ENCODE assay signal across 12 mouse cellular contexts in genomic region chr9:18277497-18277896, GRCm38 (mm10). TPM values are rescaled to one million over a fixed set of nuclear protein-coding genes. Genes with fewer than 3 reads are reported as not detected.
DNase-seq lines count a peak whose midpoint lies in the region; ATAC-seq and TF ChIP-seq lines count a peak whose summit lies in the region.
"Had no signal": no experiment of that assay in that cellular context is flagged by ENCODE, and none has a peak within 500 bp of the region (broad histone marks: within the 10 kb centered on the region; RNA-seq: fewer than 3 reads in every experiment).

No protein-coding gene starts in this region.

- no peak overlapping the region for H3K9ac ChIP-seq in forebrain, embryonic 16.5 days (replicated peaks; ENCODE audit: low read depth, low read length)
- H3K9ac ChIP-seq in midbrain, postnatal 0 days (replicated peaks; ENCODE audit: low read length, poor library complexity, severe bottlenecking): no peak overlapping the region
- H3K9ac ChIP-seq: stomach, embryonic 15.5 days had no signal

- peak; percentile 87 for ATAC-seq in forebrain, embryonic 16.5 days
- 0 out of 2 replicates have a peak, but pooled peaks have one; percentile 66 for ATAC-seq in midbrain, postnatal 0 days (ENCODE audit: low FRiP score)
- ATAC-seq in erythroid progenitor cell, adult 5-6 weeks (replicated peaks; ENCODE audit: low FRiP score, poor library complexity, severe bottlenecking): no peak

- DNase-seq in layer of hippocampus, adult 2 months (ENCODE audit: low spot score in 2 of 2): peak in 1 of 2 experiments; percentile 26
- DNase-seq in layer of hippocampus, postnatal 10 days (ENCODE audit: low spot score in 2 of 2): no peak
- peak; percentile 35 for DNase-seq in MN1 (ENCODE audit: low spot score)
- peak; percentile 64 for DNase-seq in midbrain, postnatal 0 days (ENCODE audit: low spot score)
- no peak for DNase-seq in heart, adult 9 months (ENCODE audit: low spot score in 2 of 2)
- DNase-seq in left cerebral cortex, adult 18-20 months (ENCODE audit: low spot score in 2 of 2): no peak
- DNase-seq: adrenal gland, postnatal 36 days; gastrocnemius, postnatal 10 days had no signal

- TF ChIP-seq CTCF in layer of hippocampus, adult 2 months (conservative IDR thresholded peaks at IDR 0.05): peak; percentile 79
- peak; percentile 74 for TF ChIP-seq CTCF in midbrain, postnatal 0 days (IDR thresholded peaks at IDR 0.05)

- H3K4me2 ChIP-seq in forebrain, embryonic 16.5 days (ENCODE audit: low read length): no peak overlapping the region
- no peak overlapping the region for H3K4me2 ChIP-seq in midbrain, postnatal 0 days (ENCODE audit: low read depth, low read length, poor library complexity, severe bottlenecking)
- H3K4me2 ChIP-seq: stomach, embryonic 15.5 days had no signal

- no peaks in the 10 kb centered on the region for H3K36me3 ChIP-seq in forebrain, embryonic 16.5 days (ENCODE audit: control insufficient read depth, insufficient read depth)
- H3K36me3 ChIP-seq in midbrain, postnatal 0 days (ENCODE audit: insufficient read depth, low read length): no peaks in the 10 kb centered on the region
- H3K36me3 ChIP-seq: stomach, embryonic 15.5 days had no signal

- no peaks in the 10 kb centered on the region for H3K27me3 ChIP-seq in forebrain, embryonic 16.5 days (replicated peaks; ENCODE audit: control insufficient read depth, insufficient read depth, low read length)
- no peaks in the 10 kb centered on the region for H3K27me3 ChIP-seq in midbrain, postnatal 0 days (ENCODE audit: insufficient read depth, low read length)
- H3K27me3 ChIP-seq: megakaryocyte, embryonic 14.5 days; stomach, embryonic 15.5 days had no signal

- H3K27ac ChIP-seq in layer of hippocampus, adult 2 months: no peak overlapping the region
- no peak overlapping the region for H3K27ac ChIP-seq in forebrain, embryonic 16.5 days (ENCODE audit: low read length)
- H3K27ac ChIP-seq in midbrain, postnatal 0 days (ENCODE audit: low read depth, low read length): no peak overlapping the region
- H3K27ac ChIP-seq: stomach, embryonic 15.5 days had no signal

- H3K9me3 ChIP-seq in forebrain, embryonic 16.5 days (ENCODE audit: control insufficient read depth, low read length): no peaks in the 10 kb centered on the region
- no peaks in the 10 kb centered on the region for H3K9me3 ChIP-seq in midbrain, postnatal 0 days (ENCODE audit: low read length)
- H3K9me3 ChIP-seq: megakaryocyte, embryonic 14.5 days; stomach, embryonic 15.5 days had no signal

- no peaks in the 10 kb centered on the region for H3K4me1 ChIP-seq in forebrain, embryonic 16.5 days (replicated peaks; ENCODE audit: control insufficient read depth, insufficient read depth, low read length)
- no peaks in the 10 kb centered on the region for H3K4me1 ChIP-seq in midbrain, postnatal 0 days (ENCODE audit: insufficient read depth, low read length)
- H3K4me1 ChIP-seq: stomach, embryonic 15.5 days had no signal

- H3K4me3 ChIP-seq in layer of hippocampus, adult 2 months: no peak overlapping the region
- H3K4me3 ChIP-seq in forebrain, embryonic 16.5 days (replicated peaks; ENCODE audit: low read length): no peak overlapping the region
- H3K4me3 ChIP-seq in midbrain, postnatal 0 days (ENCODE audit: low read depth, low read length): no peak overlapping the region
- H3K4me3 ChIP-seq: megakaryocyte, embryonic 14.5 days; stomach, embryonic 15.5 days had no signal

- WGBS in forebrain, embryonic 16.5 days: 45% methylated on average over 1 of the region's 1 CpGs
- 41% methylated on average over 1 of the region's 1 CpGs for WGBS in midbrain, postnatal 0 days

RNA-seq across cellular contexts. Expression of gene Chordc1, which starts 14.4 kb away (rescaled TPM):
- 100 to 1,000 TPM; 104 to 109 TPM for total RNA-seq in layer of hippocampus, adult 2 months (2021)
- 10 to 100 TPM; 68.7 to 76.3 TPM for total RNA-seq in layer of hippocampus, postnatal 10 days (2021)
- 120 and 129 TPM in 2 replicates for polyA plus RNA-seq in forebrain, embryonic 16.5 days (2015; fragmentation: Nextera tagmentation; extraction: Ambion mirVana)
- 43.9 and 49.4 TPM in 2 replicates for total RNA-seq in midbrain, postnatal 0 days (2014; rRNA removed)
- polyA plus RNA-seq in midbrain, postnatal 0 days (2015; fragmentation: Nextera tagmentation; extraction: Ambion mirVana): 56.1 and 60.6 TPM in 2 replicates
- 30.6 and 35.3 TPM in 2 replicates for total RNA-seq in erythroid progenitor cell, adult 5-6 weeks (2015; ENCODE audit: low replicate concordance)
- total RNA-seq in erythroid progenitor cell, adult 5-6 weeks (2017; ENCODE audit: low replicate concordance): 29.9 and 46.9 TPM in 2 replicates
- 100 to 1,000 TPM; 102 to 104 TPM for total RNA-seq in left cerebral cortex, adult 18-20 months (2021)

Comparison
In these comparisons a context has a peak if more than half of its experiments do, and no peak if none do; other contexts are left out.
1. DNase-seq: peak in MN1 (single experiment) and midbrain, postnatal 0 days (single experiment); none in layer of hippocampus, postnatal 10 days (0 of 2), heart, adult 9 months (0 of 2) and left cerebral cortex, adult 18-20 months (0 of 2).